ENCODE assay signal across 8 mouse cellular contexts in genomic region chr2:164563339-164564038, GRCm38 (mm10). TPM values are rescaled to one million over a fixed set of nuclear protein-coding genes. Genes with fewer than 3 reads are reported as not detected.
DNase-seq lines count a peak whose midpoint lies in the region; ATAC-seq lines count a peak whose summit lies in the region.

No protein-coding gene starts in this region.

- H3K4me1 ChIP-seq in forebrain, embryonic 13.5 days = peaks cover 23% of the 10 kb centered on the region
- H3K4me1 ChIP-seq in intestine, embryonic 14.5 days (replicated peaks; ENCODE audit: control insufficient read depth, insufficient read depth, low read length) = peaks cover 15% of the 10 kb centered on the region
- H3K4me1 ChIP-seq in limb, embryonic 13.5 days = peaks cover 25% of the 10 kb centered on the region
- H3K4me1 ChIP-seq in midbrain, embryonic 14.5 days (ENCODE audit: control insufficient read depth, insufficient read depth, low read length) = peaks cover 4% of the 10 kb centered on the region; the same call in 1 of the 2 replicates

- ATAC-seq in activated CD4-positive, CD25-positive, alpha-beta regulatory T cell, adult 4 months = peak; percentile 69
- ATAC-seq in forebrain, embryonic 13.5 days = peak; percentile 65
- ATAC-seq in intestine, embryonic 14.5 days (replicated peaks; ENCODE audit: low FRiP score, low TSS enrichment, low read depth) = peak; percentile 56
- peak; percentile 76 for ATAC-seq in limb, embryonic 13.5 days (ENCODE audit: low FRiP score, low read depth)
- peak; percentile 48 for ATAC-seq in midbrain, embryonic 14.5 days (ENCODE audit: low FRiP score, low TSS enrichment)

- peak overlapping the region; percentile 96 for H3K4me2 ChIP-seq in forebrain, embryonic 13.5 days
- peak overlapping the region; percentile 93 for H3K4me2 ChIP-seq in intestine, embryonic 14.5 days (ENCODE audit: low read length)
- H3K4me2 ChIP-seq in limb, embryonic 13.5 days (replicated peaks) = peak overlapping the region; percentile 92
- peak overlapping the region; percentile 92 for H3K4me2 ChIP-seq in midbrain, embryonic 14.5 days (ENCODE audit: low read length)

- no peaks in the 10 kb centered on the region for H3K36me3 ChIP-seq in forebrain, embryonic 13.5 days (ENCODE audit: poor library complexity, severe bottlenecking)
- 0 out of 2 replicates have a peak, but pooled peaks cover 5% of the 10 kb centered on the region for H3K36me3 ChIP-seq in intestine, embryonic 14.5 days (ENCODE audit: control insufficient read depth, insufficient read depth, low read length)
- peaks cover 14% of the 10 kb centered on the region for H3K36me3 ChIP-seq in limb, embryonic 13.5 days
- H3K36me3 ChIP-seq in midbrain, embryonic 14.5 days (ENCODE audit: control insufficient read depth, insufficient read depth, low read length) = no peaks in the 10 kb centered on the region

- DNase-seq in layer of hippocampus, adult 11-12 months (ENCODE audit: low spot score) = peak; percentile 23
- DNase-seq in layer of hippocampus, adult 9-11 months = no peak
- peak; percentile 81 for DNase-seq in intestine, embryonic 14.5 days (ENCODE audit: low spot score)
- peak; percentile 77 for DNase-seq in midbrain, embryonic 14.5 days
- DNase-seq in urinary bladder, adult 2 months (ENCODE audit: low spot score) = peak; percentile 47

- WGBS in forebrain, embryonic 13.5 days = 1% methylated on average over 32 of the region's 32 CpGs
- WGBS in intestine, embryonic 14.5 days = 2% methylated on average over 32 of the region's 32 CpGs
- WGBS in limb, embryonic 13.5 days = under 1% methylated on average over 32 of the region's 32 CpGs
- under 1% methylated on average over 32 of the region's 32 CpGs for WGBS in midbrain, embryonic 14.5 days

- H3K27me3 ChIP-seq in forebrain, embryonic 13.5 days = peaks cover 15% of the 10 kb centered on the region
- no peaks in the 10 kb centered on the region for H3K27me3 ChIP-seq in intestine, embryonic 14.5 days (replicated peaks; ENCODE audit: control insufficient read depth, insufficient read depth, low read length)
- H3K27me3 ChIP-seq in limb, embryonic 13.5 days = peaks cover 8% of the 10 kb centered on the region
- peaks cover 13% of the 10 kb centered on the region for H3K27me3 ChIP-seq in midbrain, embryonic 14.5 days (ENCODE audit: control insufficient read depth, insufficient read depth, low read length)

- H3K27ac ChIP-seq in forebrain, embryonic 13.5 days = no peak overlapping the region
- H3K27ac ChIP-seq in intestine, embryonic 14.5 days (ENCODE audit: low read depth) = peak overlapping the region; percentile 27; the same call in 1 of the 2 replicates
- no peak overlapping the region for H3K27ac ChIP-seq in limb, embryonic 13.5 days
- no peak overlapping the region for H3K27ac ChIP-seq in midbrain, embryonic 14.5 days (replicated peaks; ENCODE audit: low read depth, low read length)

- no peaks in the 10 kb centered on the region for H3K9me3 ChIP-seq in forebrain, embryonic 13.5 days (replicated peaks)
- 0 out of 2 replicates have a peak, but pooled peaks cover 3% of the 10 kb centered on the region for H3K9me3 ChIP-seq in intestine, embryonic 14.5 days (ENCODE audit: control insufficient read depth, low read length)
- no peaks in the 10 kb centered on the region for H3K9me3 ChIP-seq in limb, embryonic 13.5 days
- H3K9me3 ChIP-seq in midbrain, embryonic 14.5 days (ENCODE audit: control insufficient read depth, low read length) = no peaks in the 10 kb centered on the region

- H3K9ac ChIP-seq in forebrain, embryonic 13.5 days = peak overlapping the region; percentile 72
- H3K9ac ChIP-seq in intestine, embryonic 14.5 days (ENCODE audit: low read length) = peak overlapping the region; percentile 59
- peak overlapping the region; percentile 75 for H3K9ac ChIP-seq in limb, embryonic 13.5 days
- peak overlapping the region; percentile 45 for H3K9ac ChIP-seq in midbrain, embryonic 14.5 days (replicated peaks; ENCODE audit: low read length)

- H3K4me3 ChIP-seq in forebrain, embryonic 13.5 days = peak overlapping the region; percentile 47
- peak overlapping the region; percentile 47 for H3K4me3 ChIP-seq in intestine, embryonic 14.5 days (ENCODE audit: low read depth, low read length)
- peak overlapping the region; percentile 50 for H3K4me3 ChIP-seq in limb, embryonic 13.5 days
- peak overlapping the region; percentile 42 for H3K4me3 ChIP-seq in midbrain, embryonic 14.5 days (replicated peaks; ENCODE audit: low read depth, low read length)

RNA-seq across cellular contexts. Expression of gene Wfdc2, which starts 1.3 kb away (rescaled TPM):
- not detected for polyA plus RNA-seq in activated CD4-positive, CD25-positive, alpha-beta regulatory T cell, adult 4 months (2017; shearing (Covaris generic))
- polyA plus RNA-seq in forebrain, embryonic 13.5 days (2015; fragmentation: Nextera tagmentation; extraction: Ambion mirVana) = 15.4 and 21.2 TPM in 2 replicates
- polyA plus RNA-seq in intestine, embryonic 14.5 days (2014; fragmentation: Nextera tagmentation; extraction: Ambion mirVana) = 79.5 and 85.7 TPM in 2 replicates
- polyA plus RNA-seq in limb, embryonic 13.5 days (2015; fragmentation: Nextera tagmentation; extraction: Ambion mirVana) = 30.4 and 36.0 TPM in 2 replicates
- 0.61 and 1.2 TPM in 2 replicates for polyA plus RNA-seq in midbrain, embryonic 14.5 days (2014; fragmentation: Nextera tagmentation; extraction: Ambion mirVana)
- 775 and 802 TPM in 2 replicates for polyA plus RNA-seq in urinary bladder, adult 2 months (2012; rRNA removed)

RNA-seq across cellular contexts. Expression of gene Spint3, which starts 9.8 kb away (rescaled TPM):
- polyA plus RNA-seq in activated CD4-positive, CD25-positive, alpha-beta regulatory T cell, adult 4 months (2017; shearing (Covaris generic)) = not detected
- not detected in 2 replicates for polyA plus RNA-seq in forebrain, embryonic 13.5 days (2015; fragmentation: Nextera tagmentation; extraction: Ambion mirVana)
- not detected in 2 replicates for polyA plus RNA-seq in intestine, embryonic 14.5 days (2014; fragmentation: Nextera tagmentation; extraction: Ambion mirVana)
- polyA plus RNA-seq in limb, embryonic 13.5 days (2015; fragmentation: Nextera tagmentation; extraction: Ambion mirVana) = not detected in 2 replicates
- not detected in 2 replicates for polyA plus RNA-seq in midbrain, embryonic 14.5 days (2014; fragmentation: Nextera tagmentation; extraction: Ambion mirVana)
- 0.14 and 0.31 TPM in 2 replicates for polyA plus RNA-seq in urinary bladder, adult 2 months (2012; rRNA removed)

RNA-seq across cellular contexts. Expression of gene Wfdc6a, which starts 21.8 kb away (rescaled TPM):
- polyA plus RNA-seq in activated CD4-positive, CD25-positive, alpha-beta regulatory T cell, adult 4 months (2017; shearing (Covaris generic)) = not detected
- polyA plus RNA-seq in forebrain, embryonic 13.5 days (2015; fragmentation: Nextera tagmentation; extraction: Ambion mirVana) = not detected in 2 replicates
- polyA plus RNA-seq in intestine, embryonic 14.5 days (2014; fragmentation: Nextera tagmentation; extraction: Ambion mirVana) = 1.5 and 3.2 TPM in 2 replicates
- polyA plus RNA-seq in limb, embryonic 13.5 days (2015; fragmentation: Nextera tagmentation; extraction: Ambion mirVana) = not detected in 2 replicates
- not detected in 2 replicates for polyA plus RNA-seq in midbrain, embryonic 14.5 days (2014; fragmentation: Nextera tagmentation; extraction: Ambion mirVana)
- 1.3 and 2.0 TPM in 2 replicates for polyA plus RNA-seq in urinary bladder, adult 2 months (2012; rRNA removed)

RNA-seq across cellular contexts. Expression of gene Eppin, which starts 29.9 kb away (rescaled TPM):
- not detected for polyA plus RNA-seq in activated CD4-positive, CD25-positive, alpha-beta regulatory T cell, adult 4 months (2017; shearing (Covaris generic))
- not detected in 2 replicates for polyA plus RNA-seq in forebrain, embryonic 13.5 days (2015; fragmentation: Nextera tagmentation; extraction: Ambion mirVana)
- polyA plus RNA-seq in intestine, embryonic 14.5 days (2014; fragmentation: Nextera tagmentation; extraction: Ambion mirVana) = not detected in 2 replicates
- polyA plus RNA-seq in limb, embryonic 13.5 days (2015; fragmentation: Nextera tagmentation; extraction: Ambion mirVana) = not detected in 2 replicates
- not detected in 2 replicates for polyA plus RNA-seq in midbrain, embryonic 14.5 days (2014; fragmentation: Nextera tagmentation; extraction: Ambion mirVana)
- not detected in 2 replicates for polyA plus RNA-seq in urinary bladder, adult 2 months (2012; rRNA removed)

RNA-seq across cellular contexts. Expression of gene Wfdc6b, which starts 49.8 kb away (rescaled TPM):
- polyA plus RNA-seq in activated CD4-positive, CD25-positive, alpha-beta regulatory T cell, adult 4 months (2017; shearing (Covaris generic)) = not detected
- not detected in 2 replicates for polyA plus RNA-seq in forebrain, embryonic 13.5 days (2015; fragmentation: Nextera tagmentation; extraction: Ambion mirVana)
- polyA plus RNA-seq in intestine, embryonic 14.5 days (2014; fragmentation: Nextera tagmentation; extraction: Ambion mirVana) = not detected in 2 replicates
- polyA plus RNA-seq in limb, embryonic 13.5 days (2015; fragmentation: Nextera tagmentation; extraction: Ambion mirVana) = not detected in 2 replicates
- polyA plus RNA-seq in midbrain, embryonic 14.5 days (2014; fragmentation: Nextera tagmentation; extraction: Ambion mirVana) = not detected in 2 replicates
- not detected in 2 replicates for polyA plus RNA-seq in urinary bladder, adult 2 months (2012; rRNA removed)
